Mouse (Mus musculus): ENCODE data around the gene Zbtb22.

DNA sequence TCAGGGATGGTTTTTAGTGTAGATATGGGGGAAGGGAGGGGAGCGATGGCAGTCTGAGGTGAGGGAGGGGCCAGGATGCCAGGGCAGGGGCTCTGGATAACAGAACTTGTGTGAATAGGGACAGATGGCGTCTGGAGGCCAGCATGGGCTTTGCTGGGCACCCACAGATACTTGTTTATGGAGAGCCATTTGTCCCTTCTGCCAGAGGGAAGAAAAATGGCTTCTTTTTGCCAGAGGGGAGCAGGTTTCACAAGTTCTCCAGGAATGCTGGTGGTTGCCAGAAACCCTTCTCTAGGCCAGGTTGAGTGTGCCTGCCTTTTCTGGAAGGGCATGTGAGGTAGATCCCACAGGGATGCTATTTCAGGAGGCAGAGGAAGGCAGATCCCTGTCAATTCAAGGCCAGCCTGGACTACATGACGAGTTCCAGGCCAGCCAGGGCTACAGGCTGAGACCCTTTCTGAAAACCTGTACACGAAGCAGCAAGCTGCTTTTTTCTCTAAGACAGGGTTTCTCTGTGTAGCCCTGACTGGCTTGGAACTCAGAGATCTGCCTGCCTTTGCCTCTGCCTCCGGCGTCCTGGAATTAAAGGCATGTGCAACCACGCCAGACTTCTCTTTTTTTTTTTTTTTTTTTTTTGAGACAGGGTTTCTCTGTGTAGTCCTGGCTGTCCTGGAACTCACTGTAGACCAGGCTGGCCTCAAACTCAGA, 15.3 kb upstream of the Zbtb22 start:
- TF ChIP-seq CTCF (IDR thresholded peaks at IDR 0.05; ENCODE audit: extremely low read depth, insufficient read length, insufficient replicate concordance, low read depth, low read length) (no peak), POLR2A (IDR thresholded peaks at IDR 0.05; ENCODE audit: low read depth, low read length) (no peak)

All from small intestine, adult 2 months (tissue).